Mouse (Mus musculus): ENCODE results near the gene Nucb1. TPM values are rescaled to one million over a fixed set of nuclear protein-coding genes. Genes with fewer than 3 reads are reported as not detected.

Nucb1 gene
- polyA plus RNA-seq, 1 experiment from 2014 or later: 199 TPM

DNA sequence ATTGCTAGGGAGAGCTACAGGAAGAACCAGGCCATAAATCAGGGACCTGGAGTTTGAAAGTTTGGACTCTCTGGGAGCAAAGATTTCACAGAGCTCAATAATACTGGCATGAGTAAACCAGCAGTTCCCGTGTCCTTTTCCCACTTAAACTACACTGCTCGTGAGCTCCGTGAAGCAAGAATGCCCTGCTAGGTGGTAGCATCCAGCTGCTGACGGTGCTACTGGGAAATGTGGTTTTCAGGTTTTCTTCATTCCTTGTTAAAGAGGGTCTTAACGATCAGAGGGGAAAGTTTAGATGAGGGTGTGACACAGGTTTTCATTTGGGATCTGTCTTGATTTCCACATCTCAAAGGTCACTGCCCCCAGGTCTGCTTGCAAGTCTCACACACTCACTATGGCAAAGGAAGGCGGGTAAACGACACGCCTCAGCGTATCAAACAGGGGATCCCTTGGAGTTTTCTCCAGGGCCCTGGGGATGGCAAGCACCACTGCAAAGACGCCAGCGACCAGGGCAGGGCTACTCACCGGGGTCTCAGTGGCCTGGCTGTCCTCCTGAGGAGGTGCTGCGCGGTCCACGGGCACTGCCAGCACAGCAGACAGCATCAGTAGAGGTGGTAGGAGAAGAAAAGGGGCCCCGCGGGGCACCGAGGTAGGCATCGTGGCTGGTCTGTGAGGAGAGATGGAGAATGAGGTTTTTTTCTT, 874 bp downstream of the Nucb1 start:
- peak overlapping the region; percentile 72 for H3K9ac ChIP-seq (replicated peaks; ENCODE audit: low read depth, low read length)
- H3K4me1 ChIP-seq (ENCODE audit: control insufficient read depth, insufficient read depth, low read length): 0 out of 2 replicates have a peak, but pooled peaks cover 3% of the 10 kb centered on the region
- H3K36me3 ChIP-seq (ENCODE audit: control insufficient read depth, insufficient read depth, low read length): peaks cover 6% of the 10 kb centered on the region; the same call in 1 of the 2 replicates
- ATAC-seq (ENCODE audit: insufficient number of reproducible peaks, insufficient read depth, low FRiP score, low read depth): peak; percentile 7; the same call in 1 of the 2 replicates
- H3K27ac ChIP-seq (ENCODE audit: low read length): no peak overlapping the region
- peak overlapping the region; percentile 91 for H3K4me2 ChIP-seq (replicated peaks; ENCODE audit: low read depth, low read length)
- peak overlapping the region; percentile 80 for H3K4me3 ChIP-seq (ENCODE audit: low read depth, low read length)
- 28% methylated on average over 19 of the region's 19 CpGs for WGBS
- no peaks in the 10 kb centered on the region for H3K27me3 ChIP-seq (ENCODE audit: control insufficient read depth, insufficient read depth, low read length)
- no peaks in the 10 kb centered on the region for H3K9me3 ChIP-seq (ENCODE audit: control insufficient read depth, low read depth, low read length)

DNA sequence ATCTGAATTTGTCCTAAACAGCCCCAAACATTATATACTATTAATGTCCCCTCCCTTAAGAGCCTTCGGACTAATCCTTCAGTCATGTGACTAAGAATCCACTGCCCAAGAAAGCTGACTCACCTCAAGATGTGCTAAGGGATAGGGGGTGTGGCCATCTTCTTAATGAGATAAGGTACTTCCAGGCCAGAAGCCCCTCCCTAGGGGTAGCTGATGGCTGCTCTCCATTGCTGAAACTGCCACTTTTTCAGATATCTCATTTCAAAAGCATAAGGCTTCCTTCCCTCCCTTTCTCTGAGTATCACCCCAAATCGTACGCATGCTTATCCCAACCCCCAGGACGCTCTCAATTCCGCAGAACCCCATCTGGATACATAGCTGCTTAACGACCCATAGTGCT, 1.6 kb downstream of the Nucb1 start:
- ATAC-seq (ENCODE audit: insufficient number of reproducible peaks, insufficient read depth, low FRiP score, low read depth): no peak
- Histone ChIP-seq H3K9ac (replicated peaks; ENCODE audit: low read depth, low read length) (no peak overlapping the region), H3K27ac (ENCODE audit: low read length) (no peak overlapping the region), H3K4me2 (replicated peaks; ENCODE audit: low read depth, low read length) (no peak overlapping the region), H3K4me3 (ENCODE audit: low read depth, low read length) (no peak overlapping the region), H3K9me3 (ENCODE audit: control insufficient read depth, low read depth, low read length) (no peaks in the 10 kb centered on the region), H3K36me3 (ENCODE audit: control insufficient read depth, insufficient read depth, low read length) (peaks cover 6% of the 10 kb centered on the region; the same call in 1 of the 2 replicates), H3K27me3 (ENCODE audit: control insufficient read depth, insufficient read depth, low read length) (no peaks in the 10 kb centered on the region), H3K4me1 (ENCODE audit: control insufficient read depth, insufficient read depth, low read length) (0 out of 2 replicates have a peak, but pooled peaks cover 3% of the 10 kb centered on the region)
- 84% methylated on average over 6 of the region's 6 CpGs for WGBS

DNA sequence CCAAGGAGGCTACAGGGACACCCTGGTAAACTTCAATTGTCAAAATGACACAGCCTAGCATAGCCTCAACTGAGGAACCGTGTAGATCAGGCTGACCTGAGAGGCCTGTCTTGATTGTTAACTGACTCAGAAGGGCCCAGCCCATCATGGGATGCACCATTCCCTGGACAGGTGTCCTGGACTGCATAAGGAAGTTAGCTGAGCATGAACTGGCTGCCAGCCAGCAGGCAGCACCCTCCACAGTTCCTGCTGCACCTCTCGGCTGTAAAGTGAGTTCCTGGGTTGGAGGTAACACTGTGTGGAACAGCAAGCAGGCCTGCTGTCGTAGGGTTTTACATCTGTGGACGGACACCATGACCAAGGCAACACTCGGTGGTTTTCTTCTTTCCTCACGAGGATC, 2.6 kb downstream of the Nucb1 start:
- H3K36me3 ChIP-seq (ENCODE audit: control insufficient read depth, insufficient read depth, low read length): peaks cover 11% of the 10 kb centered on the region; the same call in 1 of the 2 replicates
- H3K4me3 ChIP-seq (ENCODE audit: low read depth, low read length): no peak overlapping the region
- ATAC-seq (ENCODE audit: insufficient number of reproducible peaks, insufficient read depth, low FRiP score, low read depth): no peak
- 0 out of 2 replicates have a peak, but pooled peaks cover 3% of the 10 kb centered on the region for H3K4me1 ChIP-seq (ENCODE audit: control insufficient read depth, insufficient read depth, low read length)
- WGBS: 90% methylated on average over 6 of the region's 6 CpGs
- no peaks in the 10 kb centered on the region for H3K9me3 ChIP-seq (ENCODE audit: control insufficient read depth, low read depth, low read length)
- no peak overlapping the region for H3K9ac ChIP-seq (replicated peaks; ENCODE audit: low read depth, low read length)
- no peak overlapping the region for H3K27ac ChIP-seq (ENCODE audit: low read length)
- no peak overlapping the region for H3K4me2 ChIP-seq (replicated peaks; ENCODE audit: low read depth, low read length)
- no peaks in the 10 kb centered on the region for H3K27me3 ChIP-seq (ENCODE audit: control insufficient read depth, insufficient read depth, low read length)

DNA sequence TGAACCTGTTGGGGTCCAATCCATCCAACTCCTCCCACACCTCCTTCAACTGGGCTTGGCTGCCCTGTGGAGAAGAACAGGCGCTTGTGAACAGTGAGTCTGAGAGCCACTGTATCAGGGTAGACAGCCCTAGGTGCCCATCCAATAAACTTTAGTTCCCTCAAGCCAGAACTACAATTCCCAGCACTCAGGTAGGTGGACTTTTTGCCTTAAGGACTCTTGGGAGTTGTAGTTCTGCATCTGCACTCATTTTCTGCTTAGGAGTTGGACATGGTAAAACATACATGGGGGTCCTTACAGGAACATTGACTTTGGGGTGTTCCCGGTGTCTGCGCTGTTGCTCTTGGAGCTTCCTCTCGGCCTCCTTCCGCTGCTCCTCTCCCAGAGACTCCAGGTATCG, 11.8 kb downstream of the Nucb1 start:
- no peak overlapping the region for H3K27ac ChIP-seq (ENCODE audit: low read length)
- H3K9ac ChIP-seq (replicated peaks; ENCODE audit: low read depth, low read length): no peak overlapping the region
- H3K4me2 ChIP-seq (replicated peaks; ENCODE audit: low read depth, low read length): no peak overlapping the region
- H3K4me3 ChIP-seq (ENCODE audit: low read depth, low read length): no peak overlapping the region
- ATAC-seq (ENCODE audit: insufficient number of reproducible peaks, insufficient read depth, low FRiP score, low read depth): no peak
- no peaks in the 10 kb centered on the region for H3K9me3 ChIP-seq (ENCODE audit: control insufficient read depth, low read depth, low read length)
- WGBS: 95% methylated on average over 6 of the region's 6 CpGs
- no peaks in the 10 kb centered on the region for H3K27me3 ChIP-seq (ENCODE audit: control insufficient read depth, insufficient read depth, low read length)
- peaks cover 69% of the 10 kb centered on the region for H3K36me3 ChIP-seq (ENCODE audit: control insufficient read depth, insufficient read depth, low read length)
- H3K4me1 ChIP-seq (ENCODE audit: control insufficient read depth, insufficient read depth, low read length): no peaks in the 10 kb centered on the region

DNA sequence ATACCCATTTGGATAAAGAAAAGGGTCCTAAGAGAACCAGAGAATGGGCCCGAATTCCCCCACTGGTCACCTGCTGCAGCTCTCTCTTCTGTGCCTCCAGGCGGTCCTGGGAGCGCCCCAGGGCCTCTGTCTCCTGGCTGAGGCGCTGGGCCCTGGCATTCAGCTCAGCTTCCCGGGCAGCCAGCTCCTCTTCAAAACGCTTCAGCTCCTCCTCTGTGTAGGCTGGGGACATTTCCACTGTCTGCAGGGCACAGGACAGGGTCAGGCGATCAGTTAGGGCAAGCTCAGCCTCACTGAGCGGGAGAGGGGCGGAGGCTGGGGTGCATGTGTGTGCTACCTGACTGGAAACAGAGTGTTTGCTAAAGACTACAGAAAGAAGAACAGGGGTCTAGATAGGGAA, 15.7 kb downstream of the Nucb1 start:
- Histone ChIP-seq H3K27me3 (ENCODE audit: control insufficient read depth, insufficient read depth, low read length) (no peaks in the 10 kb centered on the region), H3K4me1 (ENCODE audit: control insufficient read depth, insufficient read depth, low read length) (peaks cover 8% of the 10 kb centered on the region; the same call in 1 of the 2 replicates), H3K4me2 (replicated peaks; ENCODE audit: low read depth, low read length) (no peak overlapping the region), H3K9ac (replicated peaks; ENCODE audit: low read depth, low read length) (no peak overlapping the region), H3K27ac (ENCODE audit: low read length) (no peak overlapping the region), H3K4me3 (ENCODE audit: low read depth, low read length) (no peak overlapping the region), H3K36me3 (ENCODE audit: control insufficient read depth, insufficient read depth, low read length) (peaks cover 65% of the 10 kb centered on the region), H3K9me3 (ENCODE audit: control insufficient read depth, low read depth, low read length) (no peaks in the 10 kb centered on the region)
- no peak for ATAC-seq (ENCODE audit: insufficient number of reproducible peaks, insufficient read depth, low FRiP score, low read depth)
- WGBS: 86% methylated on average over 9 of the region's 9 CpGs

DNA sequence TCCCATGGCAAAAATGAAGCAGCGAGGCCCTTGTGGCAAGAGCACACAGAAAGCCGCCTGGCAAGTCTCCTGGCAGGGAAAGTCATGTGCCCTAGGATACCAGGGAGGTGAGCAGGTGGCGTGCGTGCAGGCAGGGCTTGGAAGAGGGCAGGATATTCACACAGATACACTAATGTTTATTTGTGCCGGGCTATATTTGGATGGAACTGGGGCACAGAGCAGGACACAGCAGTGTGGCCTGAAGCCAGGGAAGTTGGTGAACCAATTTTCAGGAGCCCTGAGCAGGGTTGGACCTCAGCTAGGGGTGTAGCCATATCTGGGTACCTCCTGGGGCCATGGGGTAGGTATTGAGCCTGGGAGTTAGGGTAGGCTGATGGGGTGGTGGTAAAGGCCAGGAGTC, 17.3 kb downstream of the Nucb1 start:
- no peak overlapping the region for H3K27ac ChIP-seq (ENCODE audit: low read length)
- no peak overlapping the region for H3K4me2 ChIP-seq (replicated peaks; ENCODE audit: low read depth, low read length)
- peaks cover 11% of the 10 kb centered on the region; the same call in 1 of the 2 replicates for H3K4me1 ChIP-seq (ENCODE audit: control insufficient read depth, insufficient read depth, low read length)
- no peak overlapping the region for H3K4me3 ChIP-seq (ENCODE audit: low read depth, low read length)
- H3K36me3 ChIP-seq (ENCODE audit: control insufficient read depth, insufficient read depth, low read length): peaks cover 56% of the 10 kb centered on the region
- H3K27me3 ChIP-seq (ENCODE audit: control insufficient read depth, insufficient read depth, low read length): no peaks in the 10 kb centered on the region
- H3K9ac ChIP-seq (replicated peaks; ENCODE audit: low read depth, low read length): no peak overlapping the region
- H3K9me3 ChIP-seq (ENCODE audit: control insufficient read depth, low read depth, low read length): no peaks in the 10 kb centered on the region
- no peak for ATAC-seq (ENCODE audit: insufficient number of reproducible peaks, insufficient read depth, low FRiP score, low read depth)
- WGBS: 95% methylated on average over 5 of the region's 5 CpGs

DNA sequence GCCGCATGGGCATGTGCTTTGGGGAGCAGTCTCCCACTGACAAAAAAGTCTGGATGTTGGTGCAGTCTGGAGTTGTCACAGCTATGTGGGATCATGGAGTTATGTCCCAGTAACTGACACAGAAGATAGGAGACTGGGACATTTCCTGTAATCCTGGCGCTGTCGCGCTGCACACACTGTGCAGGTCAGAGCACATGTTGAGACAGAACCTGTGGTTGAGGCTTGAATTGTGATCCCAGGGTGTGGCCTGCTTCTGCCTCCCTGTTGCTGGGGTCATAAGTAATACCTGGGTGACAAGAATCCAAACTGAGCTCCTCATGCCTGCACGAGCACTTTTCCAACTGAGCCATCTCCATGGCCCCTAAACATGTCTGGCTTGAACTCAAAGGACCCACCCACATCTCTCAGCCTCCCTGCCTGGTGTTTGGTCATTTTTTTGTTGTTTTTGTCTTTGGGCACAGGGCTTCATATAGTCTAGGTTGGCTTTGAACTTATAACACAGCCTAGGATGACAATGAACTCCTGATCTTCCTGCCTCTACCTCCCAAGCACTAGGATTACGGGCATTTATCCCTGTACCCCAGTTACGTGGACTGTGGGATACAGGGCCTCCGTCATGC, 17.9 kb downstream of the Nucb1 start:
- Histone ChIP-seq H3K36me3 (ENCODE audit: control insufficient read depth, insufficient read depth, low read length) (peaks cover 51% of the 10 kb centered on the region), H3K4me1 (ENCODE audit: control insufficient read depth, insufficient read depth, low read length) (peaks cover 11% of the 10 kb centered on the region; the same call in 1 of the 2 replicates), H3K9ac (replicated peaks; ENCODE audit: low read depth, low read length) (no peak overlapping the region), H3K9me3 (ENCODE audit: control insufficient read depth, low read depth, low read length) (no peaks in the 10 kb centered on the region), H3K4me2 (replicated peaks; ENCODE audit: low read depth, low read length) (no peak overlapping the region), H3K27ac (ENCODE audit: low read length) (no peak overlapping the region), H3K27me3 (ENCODE audit: control insufficient read depth, insufficient read depth, low read length) (no peaks in the 10 kb centered on the region), H3K4me3 (ENCODE audit: low read depth, low read length) (no peak overlapping the region)
- ATAC-seq (ENCODE audit: insufficient number of reproducible peaks, insufficient read depth, low FRiP score, low read depth): no peak
- 92% methylated on average over 8 of the region's 8 CpGs for WGBS

DNA sequence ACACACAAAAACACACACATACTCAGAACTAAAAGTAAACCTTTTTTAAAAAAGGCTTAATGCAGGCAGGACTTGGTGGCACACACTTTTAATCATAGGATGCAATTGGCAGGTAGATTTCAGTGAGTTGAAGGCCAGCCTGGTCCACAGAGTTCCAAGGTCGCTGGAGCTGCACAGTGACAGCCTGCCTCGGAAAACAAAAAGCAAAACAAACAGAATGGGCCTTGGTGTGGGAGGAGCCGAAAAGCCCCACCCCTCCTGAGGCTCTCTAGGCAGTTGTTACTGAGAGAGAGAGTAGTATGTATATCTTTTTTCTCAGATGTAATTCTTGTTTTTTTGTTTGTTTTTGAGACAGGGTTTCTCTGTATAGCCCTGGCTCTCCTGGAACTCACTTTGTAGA, 18.9 kb downstream of the Nucb1 start:
- Histone ChIP-seq H3K9ac (replicated peaks; ENCODE audit: low read depth, low read length) (no peak overlapping the region), H3K36me3 (ENCODE audit: control insufficient read depth, insufficient read depth, low read length) (peaks cover 40% of the 10 kb centered on the region), H3K4me3 (ENCODE audit: low read depth, low read length) (no peak overlapping the region), H3K4me1 (ENCODE audit: control insufficient read depth, insufficient read depth, low read length) (peaks cover 11% of the 10 kb centered on the region; the same call in 1 of the 2 replicates), H3K4me2 (replicated peaks; ENCODE audit: low read depth, low read length) (0 out of 2 replicates have a peak overlapping the region, but pooled peaks have one; percentile 12), H3K9me3 (ENCODE audit: control insufficient read depth, low read depth, low read length) (no peaks in the 10 kb centered on the region), H3K27ac (ENCODE audit: low read length) (peak overlapping the region; percentile 33; the same call in 1 of the 2 replicates), H3K27me3 (ENCODE audit: control insufficient read depth, insufficient read depth, low read length) (no peaks in the 10 kb centered on the region)
- 18% methylated on average over 3 of the region's 3 CpGs for WGBS
- ATAC-seq (ENCODE audit: insufficient number of reproducible peaks, insufficient read depth, low FRiP score, low read depth): peak; percentile 71; the same call in 1 of the 2 replicates

Measured in stomach, embryonic 14.5 days (tissue).